Mouse (Mus musculus) heart, adult 2 months (tissue): Measurements from ENCODE around the gene Poc1a. TPM values are rescaled to one million over a fixed set of nuclear protein-coding genes. Genes with fewer than 3 reads are reported as not detected.

Source experiments
- DNase-seq, 2 experiments: peaks; one replicate each; pipeline ENCODE4 v3.0.0; 2021
- H3K27ac ChIP-seq: fragments of 200-600 bp; 2 replicates; pipeline ENCODE4 v1.8.1; 2022
- H3K27me3 ChIP-seq: fragments of 200-500 bp; 2 replicates; pipeline ENCODE4 v1.6.1; 2012; ENCODE audit warnings: mild to moderate bottlenecking, low read length, inconsistent platforms, mixed read lengths; ENCODE audit not compliant: control insufficient read depth, insufficient read depth
- H3K36me3 ChIP-seq: fragments of 200-500 bp; 2 replicates; pipeline ENCODE4 v1.6.1; 2012; ENCODE audit warnings: low read length, inconsistent platforms; ENCODE audit not compliant: control insufficient read depth, insufficient read depth
- H3K4me1 ChIP-seq: fragments of 200-500 bp; 2 replicates; pipeline ENCODE4 v1.6.1; 2011; ENCODE audit warnings: low read length; ENCODE audit not compliant: control insufficient read depth, insufficient read depth
- H3K4me3 ChIP-seq: fragments of 200-600 bp; 2 replicates; pipeline ENCODE4 v1.8.1; 2022
- H3K79me2 ChIP-seq: fragments of 200-500 bp; replicated peaks from 2 replicates; pipeline ENCODE4 v1.6.1; 2012; ENCODE audit warnings: mild to moderate bottlenecking, inconsistent platforms, low read length, moderate library complexity, mixed read lengths; ENCODE audit not compliant: control insufficient read depth, insufficient read depth
- H3K9ac ChIP-seq: fragments of 200-500 bp; 2 replicates; pipeline ENCODE4 v1.6.1; 2012; ENCODE audit warnings: low read depth, mild to moderate bottlenecking, control low read depth, inconsistent platforms, low read length, mixed read lengths
- CTCF ChIP-seq: fragments of 200-600 bp; IDR thresholded peaks from 2 replicates; pipeline ENCODE4 v1.8.1; 2022; ENCODE audit warnings: antibody characterized with exemption, mild to moderate bottlenecking, moderate library complexity
- EP300 ChIP-seq: fragments of 200-500 bp; IDR thresholded peaks from 2 replicates; pipeline ENCODE4 v1.6.1; 2011; ENCODE audit warnings: low read depth, low read length, control low read depth; ENCODE audit not compliant: insufficient read depth
- POLR2A ChIP-seq: fragments of 200-500 bp; IDR thresholded peaks from 2 replicates; pipeline ENCODE4 v1.6.1; 2011; ENCODE audit warnings: mild to moderate bottlenecking, low read depth, low read length, control low read depth; ENCODE audit not compliant: insufficient read depth
- WGBS: fragments of 180-500 bp; shearing (Covaris S2); methylation state at CpG from one replicate; pipeline ENCODE4 v1.1.7; 2018; 5-methylcytosine and 5-hydroxymethylcytosine counted together
- intact Hi-C: fragments of 180-260 bp; cut with DNase I; formaldehyde crosslinking; loops from one replicate; pipeline ENCODE4 v1.15.1; 2025
- polyA plus RNA-seq: library from polyadenylated mRNA; depleted of rRNA; stranded (reverse); fragments of >200 nt; gene quantifications from 2 replicates; pipeline ENCODE4 v1.2.3, GENCODE M21; 2012
- total RNA-seq, 2 experiments: library from RNA; stranded (reverse); gene quantifications; 2 replicates each; pipeline ENCODE4 v1.2.3; 2021

Poc1a gene
- total and polyA plus RNA-seq, 3 experiments = 3.2 to 6.2 (median 4.0) TPM

GRCm38 (mm10) chr9:106345167-106345566, 64.3 kb downstream of the Poc1a start:
- 15% methylated on average over 6 of the region's 6 CpGs for WGBS
- Histone ChIP-seq H3K9ac (peak overlapping the region; percentile 19), H3K4me1 (peaks cover 11% of the 10 kb centered on the region), H3K27me3 (no peaks in the 10 kb centered on the region), H3K36me3 (no peaks in the 10 kb centered on the region), H3K27ac (peak overlapping the region; percentile 75), H3K4me3 (no peak overlapping the region), H3K79me2 (no peaks in the 10 kb centered on the region)
- intact Hi-C loops = loop anchor here (2.0 to 5.0 kb wide), 2 partner anchors 38 to 132 kb away; partner anchors contain the start of genes Parp3 and Rrp9
- TF ChIP-seq EP300 (no peak), POLR2A (no peak), CTCF (no peak)
- peak; percentile 83 to 89 for DNase-seq

- intact Hi-C loops = loop anchor here (2.0 to 5.0 kb wide), 2 partner anchors 39 to 132 kb away; partner anchors contain the start of genes Parp3 and Rrp9
- no peak for DNase-seq
- Histone ChIP-seq H3K36me3 (no peaks in the 10 kb centered on the region), H3K4me1 (peaks cover 11% of the 10 kb centered on the region), H3K79me2 (no peaks in the 10 kb centered on the region), H3K27me3 (no peaks in the 10 kb centered on the region), H3K9ac (peak overlapping the region; percentile 19), H3K27ac (peak overlapping the region; percentile 75), H3K4me3 (no peak overlapping the region)
- TF ChIP-seq CTCF (no peak), EP300 (no peak), POLR2A (no peak)
- WGBS = 70% methylated on average over 6 of the region's 6 CpGs
These were observed 64.8 kb downstream of the Poc1a start for GRCm38 (mm10) chr9:106345630-106346029.

GRCm38 (mm10) chr9:106348281-106348680, 67.4 kb downstream of the Poc1a start:
- no peak for DNase-seq
- peaks cover 11% of the 10 kb centered on the region for H3K4me1 ChIP-seq
- intact Hi-C loops = loop anchor here (2.0 to 5.0 kb wide), 2 partner anchors 19 to 129 kb away; partner anchors contain the start of genes Parp3 and Rrp9
- no peaks in the 10 kb centered on the region for H3K27me3 ChIP-seq
- no peak overlapping the region for H3K4me3 ChIP-seq
- no peak overlapping the region for H3K27ac ChIP-seq
- no peak overlapping the region for H3K9ac ChIP-seq
- H3K79me2 ChIP-seq = no peaks in the 10 kb centered on the region
- H3K36me3 ChIP-seq = no peaks in the 10 kb centered on the region
- TF ChIP-seq EP300 = no peak
- no peak for TF ChIP-seq POLR2A
- no peak for TF ChIP-seq CTCF
- 72% methylated on average over 10 of the region's 10 CpGs for WGBS

- Histone ChIP-seq H3K9ac (no peak overlapping the region), H3K4me3 (no peak overlapping the region), H3K27ac (no peak overlapping the region), H3K36me3 (no peaks in the 10 kb centered on the region), H3K79me2 (no peaks in the 10 kb centered on the region), H3K4me1 (peaks cover 16% of the 10 kb centered on the region), H3K27me3 (no peaks in the 10 kb centered on the region)
- WGBS = 49% methylated on average over 2 of the region's 2 CpGs
- peak; percentile 79 for TF ChIP-seq CTCF
- peak; percentile 49; the same call in 1 of the 2 replicates for TF ChIP-seq EP300
- TF ChIP-seq POLR2A = no peak
- intact Hi-C loops = loop anchor here (1.0 to 5.0 kb wide), 3 partner anchors 18 to 128 kb away; partner anchors contain the start of genes Parp3 and Rrp9
- DNase-seq = peak; percentile 61 to 62
These were observed 68.2 kb downstream of the Poc1a start for GRCm38 (mm10) chr9:106349075-106349474.

DNA sequence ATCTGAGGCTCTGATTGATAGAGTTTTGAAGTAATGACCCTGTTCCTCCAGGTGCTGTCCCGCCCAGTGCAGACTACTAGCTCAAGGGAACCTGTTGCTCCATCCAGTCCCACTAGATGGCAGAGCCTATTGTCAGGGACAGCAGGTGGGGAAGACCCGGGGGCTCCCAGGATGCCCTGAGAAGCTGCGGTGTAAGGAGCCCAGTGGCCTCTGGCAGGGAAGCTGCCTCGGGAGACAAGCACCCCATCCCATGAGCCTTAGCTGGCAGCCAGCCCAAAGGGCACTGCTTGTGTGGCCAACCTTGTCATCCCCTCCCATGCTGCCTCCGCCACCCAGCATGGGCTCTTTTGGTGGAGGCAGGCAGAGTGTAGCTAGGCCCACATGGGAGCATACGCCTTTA, 70.3 kb downstream of the Poc1a start:
- no peak overlapping the region for H3K9ac ChIP-seq
- TF ChIP-seq EP300 (no peak), CTCF (peak; percentile 63)
- DNase-seq = no peak
- H3K36me3 ChIP-seq = no peaks in the 10 kb centered on the region
- H3K27me3 ChIP-seq = no peaks in the 10 kb centered on the region
- intact Hi-C loops = no loop called here
- no peaks in the 10 kb centered on the region for H3K79me2 ChIP-seq
- H3K4me3 ChIP-seq = no peak overlapping the region
- peaks cover 10% of the 10 kb centered on the region for H3K4me1 ChIP-seq
- WGBS = 58% methylated on average over 6 of the region's 6 CpGs
- H3K27ac ChIP-seq = no peak overlapping the region

GRCm38 (mm10) chr9:106353779-106354178, 72.9 kb downstream of the Poc1a start:
- Histone ChIP-seq H3K9ac (no peak overlapping the region), H3K27ac (no peak overlapping the region; the same call in 1 of the 2 replicates), H3K79me2 (no peaks in the 10 kb centered on the region), H3K27me3 (no peaks in the 10 kb centered on the region), H3K36me3 (no peaks in the 10 kb centered on the region), H3K4me1 (peaks cover 11% of the 10 kb centered on the region), H3K4me3 (no peak overlapping the region)
- no peak for TF ChIP-seq CTCF
- TF ChIP-seq EP300 = no peak
- WGBS = 35% methylated on average over 6 of the region's 6 CpGs
- intact Hi-C loops = no loop called here
- peak in 1 of 2 experiments; percentile 46 for DNase-seq

GRCm38 (mm10) chr9:106354810-106355209, 73.9 kb downstream of the Poc1a start:
- Histone ChIP-seq H3K9ac (no peak overlapping the region), H3K36me3 (no peaks in the 10 kb centered on the region), H3K27ac (no peak overlapping the region), H3K4me3 (no peak overlapping the region), H3K27me3 (no peaks in the 10 kb centered on the region), H3K79me2 (no peaks in the 10 kb centered on the region), H3K4me1 (peaks cover 8% of the 10 kb centered on the region)
- DNase-seq = no peak
- WGBS = 88% methylated on average over 6 of the region's 6 CpGs
- TF ChIP-seq CTCF (no peak), POLR2A (no peak), EP300 (no peak)
- intact Hi-C loops = no loop called here
